Mouse (Mus musculus) olfactory bulb, adult 2 months (tissue): Measurements from ENCODE around the gene Fam78a. TPM values are rescaled to one million over a fixed set of nuclear protein-coding genes. Genes with fewer than 3 reads are reported as not detected.
A peak's percentile ranks its signal among the peaks of the same experiment; 100 is the strongest.

Source experiments
- H3K27ac ChIP-seq: fragments of 200-500 bp; 2 replicates; pipeline ENCODE4 v1.5.1; 2012; ENCODE audit warnings: low read depth, low read length; ENCODE audit not compliant: insufficient read depth
- H3K4me1 ChIP-seq: fragments of 200-500 bp; 2 replicates; pipeline ENCODE4 v1.6.1; 2012; ENCODE audit warnings: low read length; ENCODE audit not compliant: control insufficient read depth, insufficient read depth
- H3K4me3 ChIP-seq: fragments of 200-500 bp; 2 replicates; pipeline ENCODE4 v1.5.1; 2012; ENCODE audit warnings: mild to moderate bottlenecking, low read depth, low read length, moderate library complexity; ENCODE audit not compliant: insufficient read depth
- CTCF ChIP-seq: fragments of 200-500 bp; IDR thresholded peaks from 2 replicates; pipeline ENCODE4 v1.5.1; 2012; ENCODE audit warnings: low read depth, mild to moderate bottlenecking, low read length, moderate library complexity; ENCODE audit not compliant: insufficient read depth
- POLR2A ChIP-seq: fragments of 200-500 bp; IDR thresholded peaks from 2 replicates; pipeline ENCODE4 v1.6.1; 2012; ENCODE audit warnings: mild to moderate bottlenecking, low read depth, low read length, moderate library complexity; ENCODE audit not compliant: insufficient read depth
- WGBS: fragments of 180-500 bp; shearing (Covaris S2); methylation state at CpG from one replicate; pipeline ENCODE4 v1.1.7; 2018; 5-methylcytosine and 5-hydroxymethylcytosine counted together
- polyA plus RNA-seq: library from polyadenylated mRNA; stranded (reverse); fragments of >200 nt; gene quantifications from 2 replicates; pipeline ENCODE4 v1.2.4, GENCODE M21; 2012; ENCODE audit warnings: low replicate concordance; ENCODE audit not compliant: missing spikeins, insufficient read depth, insufficient read length

Gene Fam78a
- polyA plus RNA-seq, 1 experiment: not detected

DNA sequence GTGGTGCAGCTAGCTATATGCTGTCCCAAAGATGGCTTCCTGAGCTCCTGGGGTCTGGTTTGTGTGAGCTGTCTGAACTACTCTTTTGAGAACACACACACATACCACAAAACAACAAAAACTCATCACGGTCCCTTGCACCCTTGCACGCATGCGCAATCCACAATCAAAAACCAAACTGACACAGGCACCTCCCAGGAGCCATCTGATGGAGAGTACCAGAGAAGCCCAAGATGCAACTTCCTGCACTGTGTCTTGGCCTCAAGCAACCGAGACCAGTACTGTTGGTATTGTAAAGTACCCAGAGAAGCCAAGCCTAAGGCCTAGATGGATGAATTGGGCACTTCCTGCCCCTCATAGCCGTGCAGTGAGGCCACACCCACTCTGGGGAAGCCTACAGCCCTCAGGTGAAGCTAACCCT lies 19.3 kb downstream of the Fam78a start:
- WGBS: 85% methylated on average over 5 of the region's 5 CpGs
- Histone ChIP-seq H3K4me1 (peaks cover 3% of the 10 kb centered on the region; the same call in 1 of the 2 replicates), H3K4me3 (no peak overlapping the region), H3K27ac (no peak overlapping the region)
- TF ChIP-seq CTCF (no peak), POLR2A (no peak)

DNA sequence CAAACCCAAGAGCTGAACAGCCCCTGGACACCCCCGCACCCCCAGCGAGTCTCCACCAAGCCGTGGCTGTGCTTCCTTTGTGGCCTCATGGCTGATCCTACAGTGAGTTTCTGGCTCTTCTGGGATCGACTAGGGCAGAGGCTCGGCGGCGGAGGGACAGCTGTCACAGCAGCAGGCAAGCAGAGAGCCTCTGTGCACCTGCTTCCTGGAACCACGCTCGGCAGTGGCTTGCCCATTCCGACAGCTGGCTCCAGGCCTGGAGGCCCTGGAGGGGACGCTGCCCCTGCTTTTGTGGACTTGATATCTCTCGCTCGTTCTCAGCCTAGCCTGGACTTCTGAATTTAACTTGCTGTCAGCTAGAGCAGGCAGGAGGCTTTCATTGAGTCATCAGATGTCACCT lies 19.7 kb downstream of the Fam78a start:
- TF ChIP-seq POLR2A (no peak), CTCF (no peak)
- H3K4me1 ChIP-seq: peaks cover 3% of the 10 kb centered on the region; the same call in 1 of the 2 replicates
- no peak overlapping the region for H3K4me3 ChIP-seq
- H3K27ac ChIP-seq: peak overlapping the region; percentile 28; the same call in 1 of the 2 replicates
- 60% methylated on average over 13 of the region's 13 CpGs for WGBS

DNA sequence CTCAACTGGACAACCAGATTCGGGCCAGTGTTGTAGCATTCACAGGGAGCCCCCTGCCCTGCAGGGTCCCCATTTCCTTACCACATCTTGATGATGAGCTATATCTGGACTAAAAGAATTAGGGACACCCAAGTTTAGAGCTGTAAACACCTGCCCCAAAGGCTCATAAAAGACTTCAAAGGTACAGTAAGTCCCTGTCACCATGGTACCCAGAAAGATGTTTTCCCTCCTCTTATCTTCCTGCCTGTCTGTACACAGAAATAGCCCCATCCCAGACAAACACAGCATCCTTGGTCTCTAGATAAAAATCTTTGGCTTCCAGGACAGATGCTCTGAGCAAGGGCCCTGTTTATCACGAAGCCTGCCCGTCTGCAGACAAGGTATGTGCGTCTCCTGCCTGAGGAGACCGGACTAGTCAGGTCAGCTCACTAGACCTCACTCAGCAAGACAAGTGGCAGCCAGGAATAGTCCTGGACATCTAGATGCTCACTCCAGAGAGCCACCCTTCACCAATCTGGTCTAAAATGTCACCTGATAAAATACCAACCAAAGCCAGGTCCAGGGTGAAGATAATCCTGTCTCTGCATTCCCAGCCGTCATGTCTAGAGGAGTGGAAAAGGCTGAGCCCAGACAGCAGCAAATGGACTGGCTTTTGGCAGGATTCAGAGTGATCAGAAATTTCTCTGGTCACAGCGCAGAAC lies 21.1 kb downstream of the Fam78a start:
- 87% methylated on average over 7 of the region's 7 CpGs for WGBS
- H3K4me1 ChIP-seq: peaks cover 1% of the 10 kb centered on the region; the same call in 1 of the 2 replicates
- H3K27ac ChIP-seq: no peak overlapping the region
- no peak overlapping the region for H3K4me3 ChIP-seq
- TF ChIP-seq POLR2A: no peak
- no peak for TF ChIP-seq CTCF

DNA sequence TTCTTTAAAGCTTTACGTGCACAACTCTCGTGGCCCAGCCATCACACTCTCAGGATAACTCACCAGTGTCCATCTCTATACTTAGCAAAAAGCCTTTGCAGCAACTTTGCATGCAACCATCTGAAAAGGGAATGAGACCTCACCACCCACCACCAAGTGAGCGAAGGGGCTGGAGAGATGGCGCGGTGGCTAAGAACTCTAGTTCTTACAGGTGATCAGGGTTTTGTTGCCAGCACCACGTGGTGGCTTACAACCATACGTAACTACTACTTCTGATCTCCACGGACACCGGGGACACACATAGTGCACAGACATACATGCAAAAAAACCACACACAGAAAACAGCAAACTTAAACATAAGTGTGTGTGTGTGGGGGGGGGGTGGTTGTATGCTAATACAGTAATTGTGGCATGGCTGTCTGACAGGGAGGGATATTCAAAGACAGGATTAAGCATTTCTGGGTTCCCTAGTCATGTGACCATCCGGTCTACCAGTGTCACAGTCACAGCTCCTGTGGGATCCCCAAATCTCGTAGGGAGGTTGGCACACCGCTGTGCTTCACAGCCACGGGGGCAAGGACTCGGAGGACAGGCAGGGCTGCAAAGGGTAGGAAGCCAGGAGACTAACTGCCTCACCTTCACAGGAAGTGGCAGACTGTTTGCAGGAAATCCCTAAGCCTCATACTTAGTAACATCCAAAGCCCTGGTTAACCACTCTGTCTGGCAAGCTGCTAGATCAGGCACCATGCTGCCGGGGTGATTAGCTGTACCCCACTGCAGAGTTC lies 21.8 kb downstream of the Fam78a start:
- Histone ChIP-seq H3K27ac (no peak overlapping the region), H3K4me3 (no peak overlapping the region), H3K4me1 (no peaks in the 10 kb centered on the region)
- no peak for TF ChIP-seq CTCF
- no peak for TF ChIP-seq POLR2A
- 89% methylated on average over 15 of the region's 15 CpGs for WGBS

DNA sequence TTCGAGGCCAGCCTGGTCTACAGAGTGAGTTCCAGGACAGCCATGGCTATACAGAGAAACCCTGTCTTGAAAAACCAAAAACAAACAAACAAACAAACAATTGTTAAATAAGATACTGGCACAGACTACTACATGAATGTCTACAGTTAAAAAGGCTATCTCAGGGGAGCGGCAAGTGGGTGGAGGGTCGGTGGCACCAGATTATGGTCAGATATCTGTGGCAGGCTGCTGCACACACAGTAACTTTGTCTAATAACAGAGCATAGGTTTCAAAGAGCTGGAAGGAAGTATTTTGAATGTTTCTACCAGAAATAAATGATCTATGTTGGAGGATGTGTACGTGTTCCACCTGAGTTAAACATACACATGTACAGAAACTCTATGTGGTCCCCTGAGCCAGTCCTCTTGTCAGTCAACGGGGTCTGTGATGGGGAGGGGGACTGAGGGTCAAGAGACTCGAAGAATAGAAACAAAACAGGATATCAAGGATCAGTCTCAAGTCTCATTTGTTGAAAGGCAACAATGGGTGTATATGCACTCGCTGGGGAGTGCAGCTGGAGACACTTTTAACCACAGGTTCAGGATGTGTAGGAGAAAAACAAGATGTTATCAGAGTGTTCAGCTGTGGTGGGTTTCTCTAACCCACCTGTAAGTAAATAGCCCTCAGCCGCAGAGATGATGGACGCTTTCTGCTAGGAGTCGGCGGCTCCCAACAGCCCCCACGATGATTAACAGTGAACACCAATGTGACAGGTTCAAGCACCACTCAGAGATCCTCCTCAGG lies 22.7 kb downstream of the Fam78a start:
- WGBS: 80% methylated on average over 12 of the region's 12 CpGs
- H3K4me3 ChIP-seq: no peak overlapping the region
- TF ChIP-seq CTCF: no peak
- no peak for TF ChIP-seq POLR2A
- no peak overlapping the region for H3K27ac ChIP-seq
- no peaks in the 10 kb centered on the region for H3K4me1 ChIP-seq

DNA sequence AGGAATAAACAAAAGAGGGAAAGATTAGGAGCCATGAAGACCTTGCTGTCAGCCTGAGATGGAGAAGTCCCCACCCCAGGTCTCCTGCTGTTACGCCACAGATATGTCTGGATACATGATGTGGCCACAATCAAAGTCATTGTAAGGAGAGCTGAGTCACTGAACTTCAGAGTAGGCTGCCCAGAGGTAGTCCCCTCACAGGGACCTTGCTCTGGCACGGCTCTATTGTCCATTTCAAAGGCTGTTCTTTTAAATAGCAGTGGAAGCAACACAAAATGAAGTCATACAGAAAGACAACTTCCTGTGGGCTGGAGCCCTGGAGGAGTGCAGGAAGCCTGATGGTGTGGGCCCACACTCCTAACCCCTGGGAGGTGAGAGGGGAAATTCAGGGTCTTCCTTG lies 23.5 kb downstream of the Fam78a start:
- Histone ChIP-seq H3K4me1 (no peaks in the 10 kb centered on the region), H3K27ac (no peak overlapping the region), H3K4me3 (no peak overlapping the region)
- WGBS: 79% methylated on average over 2 of the region's 2 CpGs
- TF ChIP-seq POLR2A (no peak), CTCF (no peak)

DNA sequence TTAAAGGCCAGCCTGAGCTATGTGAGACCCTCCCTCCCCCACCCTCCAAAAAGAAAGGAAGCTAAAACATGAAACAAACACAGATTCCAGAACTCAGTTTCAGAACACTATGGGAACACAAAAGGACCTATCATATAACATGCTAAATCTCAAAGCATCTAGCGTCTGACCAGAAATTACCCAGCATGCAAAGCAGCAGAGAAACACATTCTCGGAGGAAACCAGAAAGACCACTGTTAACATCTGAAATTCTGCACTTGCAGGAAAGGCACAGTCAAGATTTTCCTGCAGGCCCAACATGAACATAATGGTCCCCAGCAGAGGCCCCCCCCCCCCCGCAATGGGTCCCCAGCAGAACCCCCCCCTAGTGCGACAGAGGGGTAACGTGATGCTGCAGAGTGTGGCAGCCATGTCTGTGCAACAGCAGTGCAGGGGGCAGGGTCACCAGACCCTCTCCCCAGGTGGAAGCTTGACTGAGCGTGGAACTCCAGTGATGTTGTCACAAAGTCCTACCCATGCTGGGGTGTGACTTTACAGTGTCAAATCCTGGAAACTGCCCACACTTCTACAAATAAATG lies 24.3 kb downstream of the Fam78a start:
- TF ChIP-seq POLR2A (no peak), CTCF (no peak)
- WGBS: 74% methylated on average over 6 of the region's 6 CpGs

DNA sequence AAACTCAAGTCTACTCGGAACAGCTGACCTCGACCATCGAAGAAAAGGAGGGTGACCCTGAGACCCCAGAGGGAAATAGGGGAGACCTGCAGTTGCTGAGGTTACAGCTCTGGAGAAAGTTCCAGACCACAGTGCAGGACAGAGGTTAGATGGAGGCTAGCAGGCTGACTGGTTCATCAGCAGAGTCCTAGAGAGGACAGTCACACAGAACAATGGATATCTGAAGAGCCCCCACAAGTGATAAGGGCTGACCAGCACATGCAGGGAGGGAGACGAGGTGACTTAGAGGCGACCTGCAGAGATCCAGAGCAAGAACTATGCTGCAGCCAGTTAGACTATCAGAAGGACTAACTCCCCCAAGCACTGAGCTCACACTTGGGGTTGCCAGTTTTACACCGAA lies 25.0 kb downstream of the Fam78a start:
- TF ChIP-seq POLR2A (no peak), CTCF (no peak)
- Histone ChIP-seq H3K4me1 (no peaks in the 10 kb centered on the region), H3K27ac (no peak overlapping the region), H3K4me3 (no peak overlapping the region)
- 85% methylated on average over 6 of the region's 6 CpGs for WGBS

More for the DNA sequence above, 24.3 kb downstream of the Fam78a start:
- H3K27ac ChIP-seq: no peak overlapping the region
- no peak overlapping the region for H3K4me3 ChIP-seq
- H3K4me1 ChIP-seq: no peaks in the 10 kb centered on the region
